Mouse (Mus musculus): ENCODE measurements around the gene Map2k5. TPM values are rescaled to one million over a fixed set of nuclear protein-coding genes. Genes with fewer than 3 reads are reported as not detected.

Map2k5 gene
- polyA plus RNA-seq, 1 experiment: not detected

GRCm38 (mm10) chr9:63258768-63259167 is 118.9 kb downstream of the Map2k5 start:
- WGBS: 55% methylated on average over 3 of the region's 3 CpGs
- Histone ChIP-seq H3K4me3 (ENCODE audit: insufficient read depth, low read depth, low read length) (no peak overlapping the region), H3K4me1 (ENCODE audit: control insufficient read depth, insufficient read depth, low read length) (no peaks in the 10 kb centered on the region), H3K27ac (ENCODE audit: insufficient read depth, low read depth, low read length) (no peak overlapping the region)
- TF ChIP-seq CTCF (IDR thresholded peaks at IDR 0.05; ENCODE audit: insufficient read depth, low read depth, low read length) (no peak), POLR2A (IDR thresholded peaks at IDR 0.05; ENCODE audit: insufficient read depth, low read depth, low read length) (no peak)

DNA sequence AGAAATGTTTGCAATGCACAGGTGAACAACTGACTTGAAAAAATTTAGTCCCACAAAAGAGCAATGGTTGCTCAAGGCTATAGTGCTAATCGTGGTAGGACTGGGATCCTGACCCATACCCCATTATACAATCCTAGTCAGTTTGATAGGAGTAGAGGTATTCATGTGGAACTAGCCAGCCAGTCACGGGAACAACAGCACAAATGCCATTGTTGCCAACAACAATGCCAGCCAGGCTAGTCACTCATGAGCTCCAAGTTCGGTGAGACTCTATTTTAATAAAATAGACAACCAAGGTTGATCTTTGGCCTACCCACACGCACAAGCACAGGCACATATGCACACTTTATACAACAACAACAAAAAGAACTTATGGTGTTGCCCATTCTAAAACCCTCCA is 120.0 kb downstream of the Map2k5 start:
- 73% methylated on average over 4 of the region's 4 CpGs for WGBS
- TF ChIP-seq POLR2A (IDR thresholded peaks at IDR 0.05; ENCODE audit: insufficient read depth, low read depth, low read length): no peak
- no peak for TF ChIP-seq CTCF (IDR thresholded peaks at IDR 0.05; ENCODE audit: insufficient read depth, low read depth, low read length)
- H3K4me3 ChIP-seq (ENCODE audit: insufficient read depth, low read depth, low read length): no peak overlapping the region
- H3K4me1 ChIP-seq (ENCODE audit: control insufficient read depth, insufficient read depth, low read length): no peaks in the 10 kb centered on the region
- no peak overlapping the region for H3K27ac ChIP-seq (ENCODE audit: insufficient read depth, low read depth, low read length)

DNA sequence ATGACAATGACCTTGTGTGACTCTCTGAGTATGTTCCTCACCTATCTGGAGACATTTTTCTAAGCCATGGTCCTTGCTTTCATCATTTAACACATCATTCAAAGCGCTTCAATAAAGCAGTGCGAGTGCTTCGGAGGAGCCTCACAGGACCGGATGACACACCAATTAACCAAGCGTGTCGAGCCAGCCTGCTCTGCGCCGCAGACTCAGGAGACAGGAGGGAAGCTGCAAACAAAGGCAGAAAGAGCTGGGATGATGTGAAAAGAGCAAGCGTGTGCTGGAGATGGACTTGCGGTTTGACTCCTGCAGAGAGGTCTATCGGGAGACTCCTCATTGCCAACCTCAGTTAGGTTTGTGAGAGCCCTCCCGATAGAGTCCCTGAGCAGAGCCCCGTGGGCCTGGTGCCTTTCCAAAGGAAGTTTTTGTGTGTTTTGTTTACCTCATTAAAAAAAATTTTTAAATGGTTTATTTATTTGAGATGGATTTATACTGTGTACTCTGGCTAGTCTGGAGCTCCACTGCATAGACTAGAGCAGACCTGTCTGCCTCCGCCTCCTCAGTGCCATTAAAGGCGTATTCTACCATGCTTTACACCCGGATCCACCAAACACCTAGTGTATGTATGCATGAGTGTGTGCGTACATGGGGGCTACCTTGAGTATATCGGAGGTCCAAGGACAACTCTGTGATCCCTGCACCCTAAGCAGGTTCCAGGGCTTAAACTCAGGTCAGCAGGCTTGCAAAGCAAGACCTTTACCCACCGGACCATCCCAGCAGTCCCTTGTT is 126.7 kb downstream of the Map2k5 start:
- no peak for TF ChIP-seq CTCF (IDR thresholded peaks at IDR 0.05; ENCODE audit: insufficient read depth, low read depth, low read length)
- TF ChIP-seq POLR2A (IDR thresholded peaks at IDR 0.05; ENCODE audit: insufficient read depth, low read depth, low read length): no peak
- Histone ChIP-seq H3K27ac (ENCODE audit: insufficient read depth, low read depth, low read length) (no peak overlapping the region), H3K4me1 (ENCODE audit: control insufficient read depth, insufficient read depth, low read length) (peaks cover 7% of the 10 kb centered on the region; the same call in 1 of the 2 replicates), H3K4me3 (ENCODE audit: insufficient read depth, low read depth, low read length) (no peak overlapping the region)
- WGBS: 86% methylated on average over 19 of the region's 19 CpGs

DNA sequence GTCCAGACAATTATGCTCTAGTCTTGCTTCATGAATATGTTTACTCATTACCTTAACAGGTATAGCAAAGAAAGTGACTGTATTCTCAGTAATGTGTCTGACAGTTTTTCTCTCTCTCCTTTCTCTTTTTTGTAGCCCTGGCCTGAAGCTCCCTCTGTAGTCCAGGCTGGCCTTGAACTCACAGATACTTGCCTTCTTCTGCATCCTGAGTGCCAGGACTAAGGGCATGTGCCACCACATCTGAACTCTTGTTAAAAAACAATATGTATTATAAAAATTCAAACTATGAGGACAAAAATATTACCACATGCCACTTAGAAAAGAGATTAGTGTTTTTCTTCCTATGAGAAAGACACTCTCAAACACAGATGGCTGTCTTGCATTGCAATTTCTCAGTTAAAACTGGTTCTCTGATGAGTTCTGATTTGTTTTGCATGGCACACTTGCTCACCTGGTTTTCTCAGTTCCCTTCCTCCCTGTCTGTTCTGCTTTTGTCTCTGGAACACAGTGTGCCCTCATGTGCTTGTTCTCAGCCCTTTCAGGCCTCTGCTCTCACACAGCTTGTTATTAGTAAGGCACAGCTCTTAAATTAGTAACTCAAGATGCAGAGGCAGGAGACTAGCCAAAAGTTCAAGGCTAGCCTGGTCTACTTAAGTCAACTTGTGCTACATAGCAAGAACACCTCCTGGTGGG is 129.5 kb downstream of the Map2k5 start:
- no peak overlapping the region for H3K4me3 ChIP-seq (ENCODE audit: insufficient read depth, low read depth, low read length)
- no peak overlapping the region for H3K27ac ChIP-seq (ENCODE audit: insufficient read depth, low read depth, low read length)
- H3K4me1 ChIP-seq (ENCODE audit: control insufficient read depth, insufficient read depth, low read length): peaks cover 7% of the 10 kb centered on the region; the same call in 1 of the 2 replicates
- TF ChIP-seq CTCF (IDR thresholded peaks at IDR 0.05; ENCODE audit: insufficient read depth, low read depth, low read length): no peak
- no peak for TF ChIP-seq POLR2A (IDR thresholded peaks at IDR 0.05; ENCODE audit: insufficient read depth, low read depth, low read length)

- TF ChIP-seq POLR2A (IDR thresholded peaks at IDR 0.05; ENCODE audit: insufficient read depth, low read depth, low read length): no peak
- TF ChIP-seq CTCF (IDR thresholded peaks at IDR 0.05; ENCODE audit: insufficient read depth, low read depth, low read length): no peak
- Histone ChIP-seq H3K4me3 (ENCODE audit: insufficient read depth, low read depth, low read length) (no peak overlapping the region), H3K27ac (ENCODE audit: insufficient read depth, low read depth, low read length) (no peak overlapping the region), H3K4me1 (ENCODE audit: control insufficient read depth, insufficient read depth, low read length) (peaks cover 7% of the 10 kb centered on the region; the same call in 1 of the 2 replicates)
- WGBS: 63% methylated on average over 5 of the region's 5 CpGs
Observed at GRCm38 (mm10) chr9:63246568-63247169, 131.0 kb downstream of the Map2k5 start.

DNA sequence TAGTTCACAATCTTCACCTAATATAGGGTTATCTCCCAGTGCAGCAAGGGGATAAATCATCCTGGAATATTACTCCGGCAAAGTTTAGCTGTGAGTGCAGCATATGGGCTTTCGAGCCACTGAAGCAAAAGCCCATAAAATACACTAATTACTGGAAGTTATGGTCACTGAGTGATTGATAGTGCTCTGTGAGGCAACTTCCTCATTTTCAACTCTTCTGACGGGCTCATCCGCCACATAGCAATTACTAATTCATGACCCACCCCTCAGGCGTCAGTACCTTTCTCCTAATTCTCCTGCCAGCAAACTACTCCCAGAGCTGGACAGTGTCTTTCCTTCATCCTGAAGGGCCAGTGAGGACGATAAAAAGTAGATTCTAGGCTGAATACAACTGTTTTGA is 135.7 kb downstream of the Map2k5 start:
- WGBS: 78% methylated on average over 6 of the region's 6 CpGs
- H3K27ac ChIP-seq (ENCODE audit: insufficient read depth, low read depth, low read length): no peak overlapping the region

DNA sequence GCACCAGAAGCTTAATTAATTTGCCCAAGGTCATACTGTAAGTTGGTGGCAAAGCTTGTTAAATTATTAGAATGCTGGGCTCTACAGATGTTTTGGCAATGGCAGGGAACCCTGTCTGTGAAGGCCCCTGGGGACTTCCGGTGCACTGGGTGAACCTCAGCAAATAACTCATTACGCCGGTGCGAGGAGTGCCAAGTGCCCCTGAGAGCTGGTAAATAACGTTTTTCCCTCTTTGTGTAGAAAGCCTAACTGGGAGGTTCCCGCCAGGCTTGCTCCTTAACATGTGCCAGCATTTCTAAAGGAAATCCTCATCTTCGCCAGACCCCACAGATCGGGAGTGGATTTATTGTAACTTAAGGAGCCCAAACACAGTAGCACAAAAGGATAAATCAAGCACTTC is 136.5 kb downstream of the Map2k5 start:
- H3K27ac ChIP-seq (ENCODE audit: insufficient read depth, low read depth, low read length): no peak overlapping the region
- H3K4me3 ChIP-seq (ENCODE audit: insufficient read depth, low read depth, low read length): no peak overlapping the region
- H3K4me1 ChIP-seq (ENCODE audit: control insufficient read depth, insufficient read depth, low read length): no peaks in the 10 kb centered on the region
- 51% methylated on average over 8 of the region's 8 CpGs for WGBS
- TF ChIP-seq CTCF (IDR thresholded peaks at IDR 0.05; ENCODE audit: insufficient read depth, low read depth, low read length) (no peak), POLR2A (IDR thresholded peaks at IDR 0.05; ENCODE audit: insufficient read depth, low read depth, low read length) (no peak)

More for the DNA sequence above, 135.7 kb downstream of the Map2k5 start:
- Histone ChIP-seq H3K4me3 (ENCODE audit: insufficient read depth, low read depth, low read length) (no peak overlapping the region), H3K4me1 (ENCODE audit: control insufficient read depth, insufficient read depth, low read length) (peaks cover 3% of the 10 kb centered on the region; the same call in 1 of the 2 replicates)
- TF ChIP-seq CTCF (IDR thresholded peaks at IDR 0.05; ENCODE audit: insufficient read depth, low read depth, low read length) (no peak), POLR2A (IDR thresholded peaks at IDR 0.05; ENCODE audit: insufficient read depth, low read depth, low read length) (no peak)

DNA sequence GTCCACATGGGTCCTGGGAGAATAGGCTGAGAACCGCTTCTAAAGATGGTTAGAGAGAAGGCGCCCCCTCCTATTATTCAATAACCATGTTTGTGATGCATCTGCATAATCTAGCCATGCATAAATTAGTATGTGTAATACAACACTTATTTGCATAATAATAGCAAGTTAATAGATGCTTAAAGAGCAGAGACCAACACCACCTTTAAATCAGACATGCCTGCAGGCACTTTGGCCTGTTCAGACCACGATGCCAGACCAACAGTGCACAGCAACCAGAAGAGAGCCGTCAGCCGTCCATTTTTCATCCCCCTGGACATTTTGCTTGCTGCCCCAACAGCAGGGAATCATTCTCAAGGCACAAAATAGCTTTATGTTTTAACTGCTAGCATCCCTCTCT is 143.3 kb downstream of the Map2k5 start:
- Histone ChIP-seq H3K27ac (ENCODE audit: insufficient read depth, low read depth, low read length) (no peak overlapping the region), H3K4me1 (ENCODE audit: control insufficient read depth, insufficient read depth, low read length) (peaks cover 3% of the 10 kb centered on the region; the same call in 1 of the 2 replicates), H3K4me3 (ENCODE audit: insufficient read depth, low read depth, low read length) (no peak overlapping the region)
- WGBS: 71% methylated on average over 5 of the region's 5 CpGs
- TF ChIP-seq CTCF (IDR thresholded peaks at IDR 0.05; ENCODE audit: insufficient read depth, low read depth, low read length) (no peak), POLR2A (IDR thresholded peaks at IDR 0.05; ENCODE audit: insufficient read depth, low read depth, low read length) (no peak)

DNA sequence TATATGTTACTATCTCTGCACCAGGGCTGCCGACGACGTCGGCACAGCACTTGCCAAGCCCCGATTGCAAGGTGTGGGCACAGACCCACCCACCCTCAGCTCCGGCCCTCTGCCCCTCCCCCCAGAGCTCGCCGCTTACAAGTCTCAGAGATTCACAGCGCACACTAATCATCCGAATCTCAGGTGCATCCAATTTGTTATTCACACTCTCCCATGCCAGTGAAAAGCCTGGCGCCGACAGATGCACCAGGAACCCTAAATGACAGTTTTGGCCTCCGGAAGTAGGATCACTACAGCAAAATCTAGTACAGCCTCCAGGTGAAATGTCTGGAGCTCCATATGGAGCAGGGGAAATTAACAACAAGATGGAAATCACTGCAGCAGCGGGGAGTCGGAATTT is 147.4 kb downstream of the Map2k5 start:
- peaks cover 3% of the 10 kb centered on the region; the same call in 1 of the 2 replicates for H3K4me1 ChIP-seq (ENCODE audit: control insufficient read depth, insufficient read depth, low read length)
- TF ChIP-seq POLR2A (IDR thresholded peaks at IDR 0.05; ENCODE audit: insufficient read depth, low read depth, low read length) (no peak), CTCF (IDR thresholded peaks at IDR 0.05; ENCODE audit: insufficient read depth, low read depth, low read length) (no peak)
- 79% methylated on average over 15 of the region's 15 CpGs for WGBS
- no peak overlapping the region for H3K4me3 ChIP-seq (ENCODE audit: insufficient read depth, low read depth, low read length)
- H3K27ac ChIP-seq (ENCODE audit: insufficient read depth, low read depth, low read length): no peak overlapping the region

Measured in olfactory bulb, adult 2 months (tissue).